Mouse (Mus musculus): ENCODE measurements around the gene 4931422A03Rik. TPM values are rescaled to one million over a fixed set of nuclear protein-coding genes. Genes with fewer than 3 reads are reported as not detected.

The 4931422A03Rik gene
- polyA plus RNA-seq, 1 experiment from 2014 or later: 3.4 TPM

DNA sequence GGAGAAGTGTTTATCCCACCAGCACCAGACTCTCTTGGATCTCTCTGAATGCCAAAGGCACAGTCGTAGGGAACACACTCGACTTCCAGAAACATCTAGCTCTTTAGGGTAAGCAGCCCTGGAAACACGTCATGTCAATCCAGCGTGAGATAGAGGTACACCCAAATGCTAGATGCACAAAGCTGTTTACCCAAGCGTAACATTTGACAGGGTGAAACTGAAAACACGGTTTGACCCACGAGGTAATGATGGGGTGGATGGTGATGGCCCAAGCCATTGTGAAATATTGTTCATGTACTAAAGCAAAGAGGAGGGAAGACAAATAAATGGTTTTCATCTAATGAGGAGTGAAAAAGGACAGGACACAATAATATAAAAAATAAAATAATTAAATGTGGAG, 93.9 kb downstream of the 4931422A03Rik start:
- 70% methylated on average over 7 of the region's 7 CpGs for WGBS
- no peak overlapping the region for H3K27ac ChIP-seq
- H3K9ac ChIP-seq (replicated peaks): no peak overlapping the region
- H3K4me1 ChIP-seq (replicated peaks): peaks cover 28% of the 10 kb centered on the region
- no peak overlapping the region for H3K4me2 ChIP-seq
- no peaks in the 10 kb centered on the region for H3K9me3 ChIP-seq
- H3K27me3 ChIP-seq: no peaks in the 10 kb centered on the region
- no peak overlapping the region for H3K4me3 ChIP-seq (replicated peaks)
- H3K36me3 ChIP-seq: no peaks in the 10 kb centered on the region
- no peak for ATAC-seq (ENCODE audit: insufficient number of reproducible peaks, insufficient read depth, low FRiP score, low TSS enrichment, low read depth)

DNA sequence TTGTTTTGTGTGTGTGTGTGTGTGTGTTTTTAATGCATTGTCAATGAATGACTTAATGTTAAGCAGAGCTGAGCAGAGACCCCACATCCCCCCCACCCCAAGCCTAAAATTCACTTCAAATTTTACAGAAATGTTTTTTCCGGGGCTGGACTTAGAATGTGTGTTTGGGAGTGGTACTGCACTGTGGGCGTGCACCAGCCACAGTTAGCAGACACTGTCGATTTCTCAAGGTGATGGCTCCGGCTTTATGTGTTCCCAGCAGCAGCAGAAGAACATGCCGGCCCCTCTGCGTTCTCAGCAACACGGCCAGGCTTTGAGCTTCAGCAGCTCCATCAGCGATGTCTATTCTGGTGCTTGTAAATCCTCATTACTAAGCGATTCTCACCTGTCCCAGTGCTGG, 95.7 kb downstream of the 4931422A03Rik start:
- WGBS: 71% methylated on average over 9 of the region's 9 CpGs
- no peaks in the 10 kb centered on the region for H3K9me3 ChIP-seq
- H3K4me3 ChIP-seq (replicated peaks): no peak overlapping the region
- no peaks in the 10 kb centered on the region for H3K27me3 ChIP-seq
- no peak overlapping the region for H3K4me2 ChIP-seq
- peaks cover 38% of the 10 kb centered on the region for H3K4me1 ChIP-seq (replicated peaks)
- no peaks in the 10 kb centered on the region for H3K36me3 ChIP-seq
- ATAC-seq (ENCODE audit: insufficient number of reproducible peaks, insufficient read depth, low FRiP score, low TSS enrichment, low read depth): no peak
- H3K9ac ChIP-seq (replicated peaks): no peak overlapping the region
- H3K27ac ChIP-seq: no peak overlapping the region

- Histone ChIP-seq H3K36me3 (no peaks in the 10 kb centered on the region), H3K4me2 (no peak overlapping the region), H3K27ac (no peak overlapping the region), H3K4me3 (replicated peaks) (no peak overlapping the region), H3K4me1 (replicated peaks) (peaks cover 39% of the 10 kb centered on the region), H3K27me3 (no peaks in the 10 kb centered on the region), H3K9ac (replicated peaks) (no peak overlapping the region), H3K9me3 (no peaks in the 10 kb centered on the region)
- 68% methylated on average over 2 of the region's 2 CpGs for WGBS
- no peak for ATAC-seq (ENCODE audit: insufficient number of reproducible peaks, insufficient read depth, low FRiP score, low TSS enrichment, low read depth)
Measured at GRCm38 (mm10) chr2:103932025-103932424, 96.1 kb downstream of the 4931422A03Rik start.

DNA sequence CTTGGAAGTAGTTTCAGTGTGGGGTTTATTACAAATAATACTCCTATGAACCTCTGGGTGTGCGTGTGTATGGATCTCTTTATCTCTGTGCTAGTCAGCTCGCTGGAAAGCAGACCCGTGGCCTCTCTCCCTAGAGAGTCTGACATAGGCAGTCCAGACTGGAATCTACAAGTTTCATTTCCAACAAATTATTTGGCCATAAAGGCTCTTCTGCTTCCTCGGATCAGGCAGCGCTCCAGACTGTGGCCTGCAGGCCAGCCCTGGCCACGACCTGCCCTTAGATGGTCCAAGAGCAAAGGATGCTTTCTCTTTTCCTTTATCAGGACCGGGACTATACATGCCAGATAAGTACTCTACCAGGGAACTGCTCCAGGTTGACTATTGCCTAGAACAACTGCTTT, 96.7 kb downstream of the 4931422A03Rik start:
- Histone ChIP-seq H3K4me1 (replicated peaks) (peaks cover 39% of the 10 kb centered on the region), H3K9me3 (no peaks in the 10 kb centered on the region), H3K4me3 (replicated peaks) (no peak overlapping the region), H3K4me2 (no peak overlapping the region), H3K9ac (replicated peaks) (no peak overlapping the region), H3K27ac (no peak overlapping the region), H3K36me3 (no peaks in the 10 kb centered on the region), H3K27me3 (no peaks in the 10 kb centered on the region)
- WGBS: 57% methylated on average over 7 of the region's 7 CpGs
- no peak for ATAC-seq (ENCODE audit: insufficient number of reproducible peaks, insufficient read depth, low FRiP score, low TSS enrichment, low read depth)

DNA sequence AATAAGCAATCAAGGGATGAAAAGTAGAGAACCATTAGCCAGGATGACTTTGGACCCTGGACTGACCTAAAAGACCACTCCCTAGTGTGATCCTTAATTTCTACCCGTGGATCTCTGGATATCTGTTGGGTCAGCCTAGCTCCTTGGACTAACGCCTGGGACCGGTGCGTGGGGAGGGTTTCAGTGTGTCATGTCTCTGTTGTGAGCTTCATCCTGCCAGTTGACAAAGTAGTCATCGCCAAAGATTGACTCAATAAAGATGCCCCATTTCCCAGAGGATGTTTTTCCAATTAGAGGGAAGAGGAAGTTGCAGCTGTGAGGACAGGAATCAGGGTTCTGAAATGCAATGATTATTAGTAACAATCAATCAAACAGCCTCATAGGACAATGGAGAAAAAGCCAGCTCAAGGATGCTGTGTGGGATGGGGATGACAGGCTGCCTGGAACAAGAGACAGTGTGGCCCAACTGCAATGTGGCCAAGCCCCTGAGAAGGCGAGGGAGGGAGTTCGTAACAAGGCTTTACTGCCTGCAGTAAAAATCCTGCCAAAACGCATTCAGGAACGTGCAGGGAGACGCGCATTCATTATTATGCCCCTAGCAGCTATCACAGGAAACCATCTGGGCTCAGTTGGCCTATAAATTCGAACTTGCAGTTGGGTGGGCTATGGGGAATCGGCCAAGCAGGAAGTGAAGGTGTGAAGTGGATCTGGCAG, 97.7 kb downstream of the 4931422A03Rik start:
- Histone ChIP-seq H3K4me1 (replicated peaks) (peaks cover 39% of the 10 kb centered on the region), H3K9me3 (no peaks in the 10 kb centered on the region), H3K4me3 (replicated peaks) (no peak overlapping the region), H3K27me3 (no peaks in the 10 kb centered on the region), H3K4me2 (no peak overlapping the region; the same call in 1 of the 2 replicates), H3K27ac (peak overlapping the region; percentile 31), H3K9ac (replicated peaks) (no peak overlapping the region), H3K36me3 (no peaks in the 10 kb centered on the region)
- 20% methylated on average over 13 of the region's 13 CpGs for WGBS
- ATAC-seq (ENCODE audit: insufficient number of reproducible peaks, insufficient read depth, low FRiP score, low TSS enrichment, low read depth): no peak

DNA sequence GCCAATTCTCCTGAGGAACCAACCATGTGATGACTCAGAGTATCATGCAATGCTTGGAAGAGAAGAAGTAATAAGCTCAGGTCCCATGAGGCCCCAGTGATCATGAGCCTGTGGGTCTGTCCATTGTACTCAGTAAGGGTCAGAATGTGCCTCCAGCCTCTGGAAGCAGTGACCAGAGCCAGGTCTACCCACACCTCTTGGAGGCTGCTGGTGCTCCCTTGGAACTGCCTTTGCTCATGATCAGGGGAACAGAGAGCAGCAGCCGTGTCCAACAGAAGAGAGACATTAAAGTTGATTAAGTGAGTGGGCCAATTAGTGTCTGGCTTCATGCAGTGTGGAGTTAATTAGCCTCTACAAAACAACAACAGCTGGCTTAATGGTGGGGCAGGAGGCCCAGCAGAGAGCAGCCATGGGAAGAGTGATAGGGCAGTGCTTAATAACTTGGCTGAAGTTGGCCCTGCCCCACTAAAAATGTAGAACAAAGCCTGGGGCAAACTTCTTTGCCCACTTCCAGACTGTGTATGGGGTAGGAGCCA, 100.5 kb downstream of the 4931422A03Rik start:
- WGBS: 0% methylated on average over 1 of the region's 1 CpGs
- H3K9ac ChIP-seq (replicated peaks): no peak overlapping the region
- no peak overlapping the region for H3K4me3 ChIP-seq (replicated peaks)
- peak overlapping the region; percentile 45 for H3K27ac ChIP-seq
- peaks cover 36% of the 10 kb centered on the region for H3K4me1 ChIP-seq (replicated peaks)
- H3K27me3 ChIP-seq: no peaks in the 10 kb centered on the region
- 0 out of 2 replicates have a peak, but pooled peaks cover 3% of the 10 kb centered on the region for H3K9me3 ChIP-seq
- H3K4me2 ChIP-seq: no peak overlapping the region
- no peaks in the 10 kb centered on the region for H3K36me3 ChIP-seq
- ATAC-seq (ENCODE audit: insufficient number of reproducible peaks, insufficient read depth, low FRiP score, low TSS enrichment, low read depth): peak; percentile 82

DNA sequence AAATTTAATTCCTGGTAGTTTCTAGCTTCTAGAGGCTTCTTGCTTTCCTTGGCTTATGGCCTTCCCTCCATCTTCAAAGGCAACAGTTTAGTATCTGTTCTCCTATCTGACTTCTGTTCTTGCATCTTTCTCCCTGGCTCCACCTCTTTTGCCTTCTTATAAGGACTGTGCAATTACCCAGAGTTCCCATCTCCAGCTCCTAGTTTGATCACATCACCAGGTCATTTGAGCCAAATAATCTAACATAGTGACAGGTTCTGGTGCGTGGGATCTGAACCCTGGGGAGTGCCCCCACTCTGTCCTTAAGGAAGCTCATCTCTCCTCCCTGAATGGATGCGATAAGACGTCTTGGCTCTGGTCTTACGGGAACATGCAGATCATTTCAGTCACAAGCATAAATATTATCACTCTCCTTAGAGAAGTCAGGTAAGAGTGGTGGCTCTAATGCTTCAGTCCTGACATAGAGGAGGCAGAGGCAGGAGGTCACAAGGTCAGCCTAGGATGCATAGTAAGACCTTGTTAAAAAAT, 101.5 kb downstream of the 4931422A03Rik start:
- no peaks in the 10 kb centered on the region for H3K36me3 ChIP-seq
- peaks cover 33% of the 10 kb centered on the region for H3K4me1 ChIP-seq (replicated peaks)
- no peak overlapping the region for H3K27ac ChIP-seq
- no peak overlapping the region for H3K9ac ChIP-seq (replicated peaks)
- no peak for ATAC-seq (ENCODE audit: insufficient number of reproducible peaks, insufficient read depth, low FRiP score, low TSS enrichment, low read depth)
- H3K27me3 ChIP-seq: no peaks in the 10 kb centered on the region
- 89% methylated on average over 4 of the region's 4 CpGs for WGBS
- no peak overlapping the region for H3K4me2 ChIP-seq
- H3K9me3 ChIP-seq: 0 out of 2 replicates have a peak, but pooled peaks cover 3% of the 10 kb centered on the region
- H3K4me3 ChIP-seq (replicated peaks): no peak overlapping the region

GRCm38 (mm10) chr2:103919488-103919887, 108.7 kb downstream of the 4931422A03Rik start:
- Histone ChIP-seq H3K4me1 (replicated peaks) (no peaks in the 10 kb centered on the region), H3K27ac (no peak overlapping the region), H3K4me2 (no peak overlapping the region), H3K9me3 (no peaks in the 10 kb centered on the region), H3K9ac (replicated peaks) (no peak overlapping the region), H3K27me3 (no peaks in the 10 kb centered on the region), H3K36me3 (no peaks in the 10 kb centered on the region), H3K4me3 (replicated peaks) (no peak overlapping the region)
- 90% methylated on average over 6 of the region's 6 CpGs for WGBS
- no peak for ATAC-seq (ENCODE audit: insufficient number of reproducible peaks, insufficient read depth, low FRiP score, low TSS enrichment, low read depth)

- no peak overlapping the region for H3K4me2 ChIP-seq
- no peaks in the 10 kb centered on the region for H3K36me3 ChIP-seq
- 0 out of 2 replicates have a peak, but pooled peaks cover 2% of the 10 kb centered on the region for H3K4me1 ChIP-seq (replicated peaks)
- ATAC-seq (ENCODE audit: insufficient number of reproducible peaks, insufficient read depth, low FRiP score, low TSS enrichment, low read depth): no peak
- H3K4me3 ChIP-seq (replicated peaks): no peak overlapping the region
- no peaks in the 10 kb centered on the region for H3K9me3 ChIP-seq
- H3K9ac ChIP-seq (replicated peaks): no peak overlapping the region
- no peaks in the 10 kb centered on the region for H3K27me3 ChIP-seq
- H3K27ac ChIP-seq: no peak overlapping the region
- WGBS: 81% methylated on average over 2 of the region's 2 CpGs
Measured at GRCm38 (mm10) chr2:103918375-103918774, 109.8 kb downstream of the 4931422A03Rik start.

GRCm38 (mm10) chr2:103917375-103917774, 110.8 kb downstream of the 4931422A03Rik start:
- H3K27me3 ChIP-seq: no peaks in the 10 kb centered on the region
- H3K36me3 ChIP-seq: no peaks in the 10 kb centered on the region
- H3K9ac ChIP-seq (replicated peaks): no peak overlapping the region
- no peak for ATAC-seq (ENCODE audit: insufficient number of reproducible peaks, insufficient read depth, low FRiP score, low TSS enrichment, low read depth)
- 86% methylated on average over 5 of the region's 5 CpGs for WGBS
- H3K4me1 ChIP-seq (replicated peaks): 0 out of 2 replicates have a peak, but pooled peaks cover 4% of the 10 kb centered on the region
- H3K9me3 ChIP-seq: no peaks in the 10 kb centered on the region
- no peak overlapping the region for H3K4me2 ChIP-seq
- H3K27ac ChIP-seq: no peak overlapping the region
- H3K4me3 ChIP-seq (replicated peaks): no peak overlapping the region
